17 mouse cellular contexts compared by ENCODE assay signal in the genomic region with DNA sequence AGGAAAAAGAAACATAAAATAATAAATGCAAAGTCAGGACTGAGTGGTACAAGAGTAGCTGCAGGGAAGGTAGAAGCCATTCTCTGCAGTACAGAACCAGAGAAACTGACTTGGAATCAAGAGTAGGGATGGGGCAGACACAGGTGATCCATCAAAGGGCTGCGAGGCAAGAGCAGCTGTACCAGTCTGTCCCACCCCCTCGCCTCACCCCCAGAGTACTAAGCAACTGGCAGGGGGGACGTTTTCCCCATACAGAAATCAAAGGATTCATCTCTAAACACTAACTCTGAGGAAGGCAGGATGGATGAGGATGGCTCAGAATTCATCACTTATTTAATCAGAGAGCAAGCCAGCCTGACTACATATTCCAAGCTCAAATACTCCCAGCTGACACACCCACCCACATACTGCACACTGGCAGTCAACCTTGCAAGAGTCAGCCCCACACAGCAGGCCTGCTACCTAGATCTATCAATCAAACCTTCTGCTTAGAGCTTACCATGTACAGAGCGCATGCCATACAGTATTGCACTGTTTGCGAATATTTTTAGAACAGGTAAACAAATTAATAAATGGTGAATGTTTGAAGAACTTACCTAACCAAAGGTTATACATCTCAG.
DNase-seq lines count a peak whose midpoint lies in the region; ATAC-seq and TF ChIP-seq lines count a peak whose summit lies in the region.
"Had no signal": no experiment of that assay in that cellular context is flagged by ENCODE, and none has a peak within 500 bp of the region (broad histone marks: within the 10 kb centered on the region; RNA-seq: fewer than 3 reads in every experiment).

No protein-coding gene starts in this region.

- H3K27ac ChIP-seq in forebrain, embryonic 13.5 days: no peak overlapping the region
- H3K27ac ChIP-seq in forebrain, postnatal 0 days (ENCODE audit: low read depth, low read length): no peak overlapping the region
- H3K27ac ChIP-seq: limb, embryonic 15.5 days; midbrain, embryonic 15.5 days had no signal

- H3K9me3 ChIP-seq in forebrain, embryonic 13.5 days (replicated peaks): no peaks in the 10 kb centered on the region
- H3K9me3 ChIP-seq in forebrain, postnatal 0 days (ENCODE audit: low read length): 0 out of 2 replicates have a peak, but pooled peaks cover 2% of the 10 kb centered on the region
- H3K9me3 ChIP-seq: limb, embryonic 15.5 days; midbrain, embryonic 15.5 days had no signal

- no peak for TF ChIP-seq CTCF in forebrain, postnatal 0 days (IDR thresholded peaks at IDR 0.05; ENCODE audit: low read depth)

- DNase-seq in forebrain, postnatal 0 days: no peak
- DNase-seq in layer of hippocampus, adult 18-20 months (ENCODE audit: low spot score in 2 of 2): peak; percentile 30 to 74
- no peak for DNase-seq in layer of hippocampus, postnatal 25 days (ENCODE audit: extremely low spot score in 1 of 2, low spot score in 1 of 2)
- peak; percentile 13 to 19 for DNase-seq in right cerebral cortex, adult 2 months (ENCODE audit: low spot score in 2 of 2)
- no peak for DNase-seq in right cerebral cortex, postnatal 25 days
- peak; percentile 38 for DNase-seq in telencephalon, adult 2 months (ENCODE audit: low read depth, low spot score)
- no peak for DNase-seq in Muller cell, postnatal 12 days (ENCODE audit: inconsistent ontology term)
- DNase-seq: cerebellum, postnatal 14 days; heart, adult 18-20 months; heart, postnatal 4 days; kidney, adult 18-20 months; kidney, postnatal 25 days; lung, postnatal 10 days; thymus, adult 18-20 months had no signal

- no peaks in the 10 kb centered on the region for H3K4me1 ChIP-seq in forebrain, embryonic 13.5 days
- H3K4me1 ChIP-seq in forebrain, postnatal 0 days (ENCODE audit: insufficient read depth): no peaks in the 10 kb centered on the region
- H3K4me1 ChIP-seq: limb, embryonic 15.5 days; midbrain, embryonic 15.5 days had no signal

- H3K4me3 ChIP-seq in forebrain, embryonic 13.5 days: no peak overlapping the region
- no peak overlapping the region for H3K4me3 ChIP-seq in forebrain, postnatal 0 days (ENCODE audit: low read depth, low read length)
- H3K4me3 ChIP-seq: limb, embryonic 15.5 days; midbrain, embryonic 15.5 days had no signal

- ATAC-seq in forebrain, embryonic 13.5 days: peak; percentile 69; the same call in 1 of the 2 replicates
- ATAC-seq in forebrain, postnatal 0 days: no peak

- 87% methylated on average over 5 of the region's 5 CpGs for WGBS in forebrain, embryonic 13.5 days
- 68% methylated on average over 5 of the region's 5 CpGs for WGBS in forebrain, postnatal 0 days

- H3K4me2 ChIP-seq in forebrain, embryonic 13.5 days: no peak overlapping the region
- H3K4me2 ChIP-seq in forebrain, postnatal 0 days (ENCODE audit: low read depth): no peak overlapping the region
- H3K4me2 ChIP-seq: limb, embryonic 15.5 days; midbrain, embryonic 15.5 days had no signal

- H3K27me3 ChIP-seq in forebrain, embryonic 13.5 days: no peaks in the 10 kb centered on the region
- no peaks in the 10 kb centered on the region for H3K27me3 ChIP-seq in forebrain, postnatal 0 days (ENCODE audit: insufficient read depth, low read length)
- H3K27me3 ChIP-seq: limb, embryonic 15.5 days; midbrain, embryonic 15.5 days had no signal

- no peaks in the 10 kb centered on the region for H3K36me3 ChIP-seq in forebrain, embryonic 13.5 days (ENCODE audit: poor library complexity, severe bottlenecking)
- H3K36me3 ChIP-seq in forebrain, postnatal 0 days (ENCODE audit: insufficient read depth): no peaks in the 10 kb centered on the region
- H3K36me3 ChIP-seq: limb, embryonic 15.5 days; midbrain, embryonic 15.5 days had no signal

- no peak overlapping the region for H3K9ac ChIP-seq in forebrain, embryonic 13.5 days
- H3K9ac ChIP-seq in forebrain, postnatal 0 days: no peak overlapping the region
- H3K9ac ChIP-seq: limb, embryonic 15.5 days; midbrain, embryonic 15.5 days had no signal

Comparison
In these comparisons a context has a peak if more than half of its experiments do, and no peak if none do; other contexts are left out.
1. DNase-seq: peak in layer of hippocampus, adult 18-20 months (2 of 2), right cerebral cortex, adult 2 months (2 of 2) and telencephalon, adult 2 months (single experiment); none in forebrain, postnatal 0 days (single experiment), layer of hippocampus, postnatal 25 days (0 of 2), right cerebral cortex, postnatal 25 days (single experiment) and Muller cell, postnatal 12 days (single experiment).